Mouse (Mus musculus): ENCODE results near the gene Tmc2. TPM values are rescaled to one million over a fixed set of nuclear protein-coding genes. Genes with fewer than 3 reads are reported as not detected.

Tmc2 gene
- 0.04 TPM in 1 of 2 replicates, not detected in the other for polyA plus RNA-seq (2015; fragmentation: Nextera tagmentation; extraction: Ambion mirVana)

- H3K9ac ChIP-seq = no peak within 1 kb of the TSS
- WGBS = 95% methylated on average over 16 of the region's 16 CpGs
- no peak within 1 kb of the TSS for H3K27ac ChIP-seq
- no peaks in the 10 kb centered on the region for H3K9me3 ChIP-seq
- H3K4me3 ChIP-seq (replicated peaks) = no peak within 1 kb of the TSS
- H3K36me3 ChIP-seq = no peaks in the 10 kb centered on the region
- no peak within 1 kb of the TSS for H3K4me2 ChIP-seq
- no peaks in the 10 kb centered on the region for H3K27me3 ChIP-seq (replicated peaks)
- H3K4me1 ChIP-seq = no peaks in the 10 kb centered on the region
- ATAC-seq (ENCODE audit: insufficient read depth, low FRiP score, low read depth) = no peak
Observed at GRCm38 (mm10) chr2:130194894-130195293, at the start of gene Tmc2. Gene Tmc2, plus strand, starts transcription at chr2:130195194.

GRCm38 (mm10) chr2:130146089-130146668 is 48.8 kb upstream of the Tmc2 start:
- Histone ChIP-seq H3K36me3 (no peaks in the 10 kb centered on the region), H3K9me3 (no peaks in the 10 kb centered on the region), H3K27me3 (replicated peaks) (no peaks in the 10 kb centered on the region), H3K4me3 (replicated peaks) (no peak overlapping the region), H3K4me2 (no peak overlapping the region), H3K9ac (no peak overlapping the region), H3K4me1 (no peaks in the 10 kb centered on the region), H3K27ac (no peak overlapping the region)
- 75% methylated on average over 5 of the region's 5 CpGs for WGBS
- ATAC-seq (ENCODE audit: insufficient read depth, low FRiP score, low read depth) = no peak

- ATAC-seq (ENCODE audit: insufficient read depth, low FRiP score, low read depth) = no peak
- no peaks in the 10 kb centered on the region for H3K27me3 ChIP-seq (replicated peaks)
- no peak overlapping the region for H3K9ac ChIP-seq
- H3K4me2 ChIP-seq = no peak overlapping the region
- H3K36me3 ChIP-seq = no peaks in the 10 kb centered on the region
- no peaks in the 10 kb centered on the region for H3K9me3 ChIP-seq
- H3K4me3 ChIP-seq (replicated peaks) = no peak overlapping the region
- H3K4me1 ChIP-seq = no peaks in the 10 kb centered on the region
- WGBS = 76% methylated on average over 3 of the region's 3 CpGs
- no peak overlapping the region for H3K27ac ChIP-seq
Observed at GRCm38 (mm10) chr2:130155171-130155570, 39.8 kb upstream of the Tmc2 start.

- Histone ChIP-seq H3K27me3 (replicated peaks) (no peaks in the 10 kb centered on the region), H3K4me1 (no peaks in the 10 kb centered on the region), H3K4me3 (replicated peaks) (no peak overlapping the region), H3K27ac (no peak overlapping the region), H3K4me2 (no peak overlapping the region), H3K9ac (no peak overlapping the region), H3K36me3 (no peaks in the 10 kb centered on the region), H3K9me3 (no peaks in the 10 kb centered on the region)
- no peak for ATAC-seq (ENCODE audit: insufficient read depth, low FRiP score, low read depth)
Observed at GRCm38 (mm10) chr2:130155851-130156250, 39.1 kb upstream of the Tmc2 start.

GRCm38 (mm10) chr2:130157231-130158087 is 37.5 kb upstream of the Tmc2 start:
- no peak overlapping the region for H3K9ac ChIP-seq
- ATAC-seq (ENCODE audit: insufficient read depth, low FRiP score, low read depth) = no peak
- no peaks in the 10 kb centered on the region for H3K4me1 ChIP-seq
- H3K9me3 ChIP-seq = no peaks in the 10 kb centered on the region
- no peak overlapping the region for H3K4me2 ChIP-seq
- H3K36me3 ChIP-seq = no peaks in the 10 kb centered on the region
- no peak overlapping the region for H3K4me3 ChIP-seq (replicated peaks)
- no peaks in the 10 kb centered on the region for H3K27me3 ChIP-seq (replicated peaks)
- 72% methylated on average over 14 of the region's 14 CpGs for WGBS
- H3K27ac ChIP-seq = no peak overlapping the region

GRCm38 (mm10) chr2:130158088-130158437 is 36.9 kb upstream of the Tmc2 start:
- Histone ChIP-seq H3K36me3 (no peaks in the 10 kb centered on the region), H3K4me3 (replicated peaks) (no peak overlapping the region), H3K4me1 (no peaks in the 10 kb centered on the region), H3K4me2 (no peak overlapping the region), H3K9ac (no peak overlapping the region), H3K27ac (no peak overlapping the region), H3K9me3 (no peaks in the 10 kb centered on the region), H3K27me3 (replicated peaks) (no peaks in the 10 kb centered on the region)
- no peak for ATAC-seq (ENCODE audit: insufficient read depth, low FRiP score, low read depth)
- 50% methylated on average over 4 of the region's 4 CpGs for WGBS

GRCm38 (mm10) chr2:130162701-130163100 is 32.3 kb upstream of the Tmc2 start:
- H3K27ac ChIP-seq = no peak overlapping the region
- no peaks in the 10 kb centered on the region for H3K27me3 ChIP-seq (replicated peaks)
- H3K4me1 ChIP-seq = no peaks in the 10 kb centered on the region
- H3K36me3 ChIP-seq = no peaks in the 10 kb centered on the region
- no peaks in the 10 kb centered on the region for H3K9me3 ChIP-seq
- H3K4me3 ChIP-seq (replicated peaks) = no peak overlapping the region
- WGBS = 67% methylated on average over 5 of the region's 5 CpGs
- H3K4me2 ChIP-seq = no peak overlapping the region
- no peak overlapping the region for H3K9ac ChIP-seq
- ATAC-seq (ENCODE audit: insufficient read depth, low FRiP score, low read depth) = no peak

- no peak for ATAC-seq (ENCODE audit: insufficient read depth, low FRiP score, low read depth)
- H3K36me3 ChIP-seq = peaks cover 11% of the 10 kb centered on the region
- WGBS = 70% methylated on average over 9 of the region's 9 CpGs
- no peak overlapping the region for H3K27ac ChIP-seq
- H3K4me1 ChIP-seq = no peaks in the 10 kb centered on the region
- no peak overlapping the region for H3K4me3 ChIP-seq (replicated peaks)
- H3K27me3 ChIP-seq (replicated peaks) = no peaks in the 10 kb centered on the region
- H3K9ac ChIP-seq = no peak overlapping the region
- H3K4me2 ChIP-seq = no peak overlapping the region
- no peaks in the 10 kb centered on the region for H3K9me3 ChIP-seq
Observed at GRCm38 (mm10) chr2:130166311-130167214, 28.4 kb upstream of the Tmc2 start.

GRCm38 (mm10) chr2:130167861-130168260 is 27.1 kb upstream of the Tmc2 start:
- H3K36me3 ChIP-seq = peaks cover 24% of the 10 kb centered on the region
- H3K27me3 ChIP-seq (replicated peaks) = no peaks in the 10 kb centered on the region
- no peaks in the 10 kb centered on the region for H3K4me1 ChIP-seq
- no peak overlapping the region for H3K4me2 ChIP-seq
- H3K4me3 ChIP-seq (replicated peaks) = no peak overlapping the region
- H3K27ac ChIP-seq = no peak overlapping the region
- no peak overlapping the region for H3K9ac ChIP-seq
- no peak for ATAC-seq (ENCODE audit: insufficient read depth, low FRiP score, low read depth)
- no peaks in the 10 kb centered on the region for H3K9me3 ChIP-seq
- 47% methylated on average over 3 of the region's 3 CpGs for WGBS

- no peak overlapping the region for H3K9ac ChIP-seq
- H3K27ac ChIP-seq = no peak overlapping the region
- no peak overlapping the region for H3K4me3 ChIP-seq (replicated peaks)
- 65% methylated on average over 2 of the region's 2 CpGs for WGBS
- no peaks in the 10 kb centered on the region for H3K27me3 ChIP-seq (replicated peaks)
- no peaks in the 10 kb centered on the region for H3K9me3 ChIP-seq
- H3K4me2 ChIP-seq = no peak overlapping the region
- no peak for ATAC-seq (ENCODE audit: insufficient read depth, low FRiP score, low read depth)
- peaks cover 3% of the 10 kb centered on the region; the same call in 1 of the 2 replicates for H3K4me1 ChIP-seq
- H3K36me3 ChIP-seq = peaks cover 49% of the 10 kb centered on the region
Observed at GRCm38 (mm10) chr2:130171674-130172073, 23.3 kb upstream of the Tmc2 start.

- WGBS = 69% methylated on average over 8 of the region's 8 CpGs
Observed at GRCm38 (mm10) chr2:130176820-130177219, 18.2 kb upstream of the Tmc2 start.

GRCm38 (mm10) chr2:130178381-130178705 is 16.7 kb upstream of the Tmc2 start:
- WGBS = under 1% methylated on average over 11 of the region's 11 CpGs
- peak overlapping the region; percentile 77 for H3K4me3 ChIP-seq (replicated peaks)
- 0 out of 2 replicates have a peak, but pooled peaks have one; percentile 3 for ATAC-seq (ENCODE audit: insufficient read depth, low FRiP score, low read depth)
- peaks cover 20% of the 10 kb centered on the region for H3K36me3 ChIP-seq
- H3K27me3 ChIP-seq (replicated peaks) = no peaks in the 10 kb centered on the region
- H3K9me3 ChIP-seq = no peaks in the 10 kb centered on the region
- peak overlapping the region; percentile 73 for H3K4me2 ChIP-seq
- peaks cover 16% of the 10 kb centered on the region for H3K4me1 ChIP-seq
- H3K9ac ChIP-seq = peak overlapping the region; percentile 90
- peak overlapping the region; percentile 93 for H3K27ac ChIP-seq

More at GRCm38 (mm10) chr2:130176820-130177219, 18.2 kb upstream of the Tmc2 start:
- Histone ChIP-seq H3K4me1 (peaks cover 16% of the 10 kb centered on the region), H3K36me3 (peaks cover 35% of the 10 kb centered on the region), H3K27me3 (replicated peaks) (no peaks in the 10 kb centered on the region), H3K4me3 (replicated peaks) (no peak overlapping the region), H3K9me3 (no peaks in the 10 kb centered on the region), H3K9ac (no peak overlapping the region), H3K27ac (no peak overlapping the region), H3K4me2 (peak overlapping the region; percentile 73)
- ATAC-seq (ENCODE audit: insufficient read depth, low FRiP score, low read depth) = no peak

Data from stomach, embryonic 15.5 days (tissue).